Mouse (Mus musculus) CD8-positive naive resting alpha-beta T cell, adult 2 months (primary cell): ENCODE results near the gene Traf3.

Experiments
- DNase-seq, 2 experiments: peaks; one replicate each; pipeline ENCODE4 v3.0.0; 2022; ENCODE audit warnings: low read depth in 2 of 2, low spot score in 2 of 2

Traf3 gene

GRCm38 (mm10) chr12:111165831-111166591 lies at the start of gene Traf3:
Traf3 (plus strand) TSS chr12:111166370.
- DNase-seq: peak; percentile 57 to 59

DNA sequence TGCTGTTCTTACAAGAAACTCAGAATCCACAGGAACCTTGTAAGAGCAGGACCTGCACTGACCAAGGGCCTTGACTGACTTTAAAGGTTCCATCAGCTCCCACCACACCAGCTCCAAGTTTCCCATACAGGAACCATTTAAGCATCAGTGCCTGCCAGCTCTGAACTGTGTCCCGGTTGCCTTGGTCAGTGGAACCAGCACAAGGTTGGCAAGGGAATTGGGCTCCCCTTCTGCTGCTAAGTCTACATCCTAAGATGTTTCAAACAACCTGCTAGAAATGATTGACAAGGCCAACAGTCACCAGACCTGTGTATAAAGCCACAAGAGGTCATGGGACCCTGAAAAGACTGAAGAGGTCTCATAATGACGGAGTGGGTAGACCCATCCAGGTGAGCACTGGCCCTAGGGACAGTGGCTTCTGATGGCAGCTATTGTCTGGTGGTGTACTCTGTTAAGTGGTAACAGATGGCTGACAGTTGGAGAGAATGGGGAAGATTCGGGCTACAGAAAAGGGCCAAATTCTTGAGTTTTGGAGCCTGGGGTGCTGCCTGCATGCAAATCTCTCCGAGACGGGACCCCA lies 46.6 kb upstream of the Traf3 start:
- no peak for DNase-seq

DNA sequence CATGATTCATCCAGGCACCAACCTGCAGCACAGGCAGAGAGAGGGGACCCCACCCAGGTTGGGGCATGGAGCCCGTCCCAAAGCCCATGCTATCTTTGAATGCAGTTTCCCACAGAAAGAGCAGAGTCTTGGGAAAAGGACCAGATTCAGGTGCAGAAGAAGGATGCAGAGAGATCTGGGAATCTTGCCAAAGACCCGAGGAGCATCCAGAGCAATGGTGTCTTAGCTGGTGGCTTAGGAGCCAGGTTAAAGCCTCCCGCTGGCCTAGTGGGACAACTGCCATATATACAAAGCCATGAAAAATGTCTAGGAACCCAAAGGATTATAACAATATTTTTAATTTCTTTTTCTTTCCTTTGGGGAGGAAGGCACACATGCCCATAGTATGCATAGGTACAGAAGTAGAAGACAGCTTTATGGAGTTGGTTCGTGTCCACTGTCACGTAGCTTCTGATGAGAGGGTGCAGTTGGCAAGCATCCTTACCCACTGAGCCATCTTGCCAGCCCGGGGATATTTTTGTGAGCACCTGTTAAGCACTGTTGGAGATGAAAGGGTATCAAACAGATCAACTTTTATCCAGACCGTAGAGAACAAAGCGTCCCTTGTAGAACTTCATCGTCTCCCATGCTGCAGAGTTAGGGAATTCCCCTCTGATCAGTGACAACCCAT lies 45.1 kb upstream of the Traf3 start:
- no peak for DNase-seq

DNA sequence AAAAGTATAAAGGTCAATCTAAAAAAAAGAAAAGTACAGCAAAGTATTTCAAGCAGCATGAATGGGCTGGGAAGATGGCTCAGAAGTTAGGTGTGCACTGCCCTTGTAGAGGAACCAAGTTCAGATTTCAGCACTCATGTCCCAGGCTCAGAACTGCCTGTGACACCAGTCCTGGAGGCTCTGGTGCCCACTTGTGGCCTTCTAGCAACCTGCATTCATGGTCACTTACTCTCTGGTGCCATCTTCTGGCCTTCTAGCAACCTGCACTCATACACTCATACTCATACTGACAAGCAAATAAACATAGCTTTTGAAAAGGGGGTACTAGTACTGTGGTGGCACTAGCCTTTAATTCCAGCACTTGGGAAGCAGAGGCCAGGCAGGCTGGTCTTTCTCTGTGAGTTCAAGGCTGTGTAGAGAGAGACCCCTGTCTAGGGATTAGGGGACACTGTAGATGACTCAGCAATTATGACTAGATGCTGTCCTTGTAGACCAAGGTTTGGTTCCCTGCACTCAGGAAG lies 43.8 kb upstream of the Traf3 start:
- peak; percentile 17 to 38 for DNase-seq

DNA sequence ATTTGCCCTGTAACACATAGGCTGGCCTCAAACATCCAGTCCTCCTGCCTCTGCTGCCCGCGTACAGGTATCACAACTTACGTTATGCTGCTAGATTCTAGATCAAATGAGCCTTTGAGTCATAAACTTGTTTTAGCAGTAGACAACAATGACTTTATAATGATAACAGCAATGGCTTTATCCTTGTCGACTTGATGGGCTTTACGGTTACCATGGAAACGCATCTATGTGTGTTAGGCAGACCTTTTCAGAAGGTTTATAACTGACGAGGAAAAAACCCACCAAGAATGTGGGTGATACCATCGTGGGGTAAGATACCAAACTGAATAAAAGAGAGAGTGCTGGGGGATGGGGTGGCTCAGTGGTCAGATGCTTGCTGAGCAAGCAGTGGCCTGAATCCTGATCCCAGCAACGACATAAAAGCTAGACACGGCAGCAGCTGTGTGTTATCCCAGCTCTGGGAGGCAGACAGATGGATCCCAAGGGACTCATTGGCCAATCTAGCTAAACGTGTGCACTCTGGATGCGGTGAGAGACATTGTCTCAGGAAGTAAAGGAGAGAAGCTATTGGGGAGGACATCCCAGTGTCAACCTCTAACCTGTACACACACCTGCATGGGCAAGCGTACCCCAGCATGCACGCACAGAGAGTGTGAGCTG lies 41.4 kb upstream of the Traf3 start:
- DNase-seq: no peak

- no peak for DNase-seq
Observed at GRCm38 (mm10) chr12:111125666-111126065, 40.5 kb upstream of the Traf3 start.

DNA sequence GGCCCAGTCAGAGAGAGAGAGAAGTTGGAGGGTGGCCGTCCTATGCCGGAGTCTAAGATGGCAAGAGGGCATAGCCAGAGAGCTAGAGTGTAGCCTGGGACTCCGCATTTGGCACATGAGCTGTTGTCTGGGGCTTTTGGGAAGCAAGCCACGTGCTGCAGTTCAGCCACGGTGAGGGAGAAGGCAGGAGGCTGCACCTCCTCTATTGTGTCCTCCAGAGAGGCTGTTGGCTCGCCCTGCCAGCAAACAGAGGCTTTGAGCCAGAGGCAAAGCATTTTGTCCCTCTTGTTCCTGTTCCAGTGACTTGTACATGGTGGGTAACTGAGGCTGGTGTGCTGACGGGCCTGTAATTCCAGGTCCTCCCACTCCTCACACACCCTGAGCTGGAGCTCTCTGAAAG lies 32.0 kb upstream of the Traf3 start:
- no peak for DNase-seq

- DNase-seq: no peak
Observed at GRCm38 (mm10) chr12:111134791-111135733, 31.1 kb upstream of the Traf3 start.

- no peak for DNase-seq
Observed at GRCm38 (mm10) chr12:111135953-111136352, 30.2 kb upstream of the Traf3 start.

DNA sequence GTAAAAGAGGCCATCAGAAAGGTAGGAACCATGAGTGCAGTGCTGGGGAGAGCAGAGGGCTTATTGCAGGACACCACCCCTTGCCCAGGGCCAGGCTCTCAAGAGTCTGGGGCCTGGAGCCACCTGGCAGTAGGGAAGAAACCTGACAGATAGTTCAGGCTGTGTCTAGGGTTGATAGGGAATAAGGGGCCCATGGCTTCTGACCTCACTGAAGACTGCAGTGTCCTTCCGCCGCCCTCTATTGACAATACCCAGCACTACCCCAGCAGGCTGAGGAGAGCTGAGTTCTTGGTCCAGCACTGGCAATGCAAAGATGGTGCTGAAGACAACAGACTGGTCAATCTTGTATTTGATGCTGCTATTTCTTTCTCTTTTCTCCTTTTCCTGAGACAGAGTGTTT lies 29.1 kb upstream of the Traf3 start:
- no peak for DNase-seq

DNA sequence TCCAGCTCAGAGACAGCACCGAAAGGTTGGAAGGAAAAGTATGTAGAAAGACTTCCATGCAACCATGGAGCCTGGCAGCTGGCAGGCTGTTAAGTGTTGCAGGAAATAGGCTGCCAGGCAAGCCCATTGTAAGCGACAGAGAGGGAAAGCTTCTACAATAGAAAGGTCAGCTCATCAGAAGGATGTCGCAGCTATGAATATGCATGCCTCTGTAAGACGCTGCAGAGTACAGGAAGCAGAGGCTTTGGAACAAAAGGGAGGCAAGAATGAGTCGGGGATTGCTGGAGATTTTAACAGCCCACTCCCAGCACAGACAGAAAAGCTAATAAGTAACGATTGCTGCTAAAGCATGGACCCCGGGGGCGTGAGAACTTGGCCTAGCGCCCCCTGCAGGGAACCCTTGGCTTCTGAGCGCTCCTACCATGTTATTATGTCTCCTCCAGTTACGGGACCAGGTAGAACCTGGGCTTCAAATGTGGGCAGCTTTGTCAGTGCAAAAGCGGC lies 23.1 kb upstream of the Traf3 start:
- DNase-seq: no peak

DNA sequence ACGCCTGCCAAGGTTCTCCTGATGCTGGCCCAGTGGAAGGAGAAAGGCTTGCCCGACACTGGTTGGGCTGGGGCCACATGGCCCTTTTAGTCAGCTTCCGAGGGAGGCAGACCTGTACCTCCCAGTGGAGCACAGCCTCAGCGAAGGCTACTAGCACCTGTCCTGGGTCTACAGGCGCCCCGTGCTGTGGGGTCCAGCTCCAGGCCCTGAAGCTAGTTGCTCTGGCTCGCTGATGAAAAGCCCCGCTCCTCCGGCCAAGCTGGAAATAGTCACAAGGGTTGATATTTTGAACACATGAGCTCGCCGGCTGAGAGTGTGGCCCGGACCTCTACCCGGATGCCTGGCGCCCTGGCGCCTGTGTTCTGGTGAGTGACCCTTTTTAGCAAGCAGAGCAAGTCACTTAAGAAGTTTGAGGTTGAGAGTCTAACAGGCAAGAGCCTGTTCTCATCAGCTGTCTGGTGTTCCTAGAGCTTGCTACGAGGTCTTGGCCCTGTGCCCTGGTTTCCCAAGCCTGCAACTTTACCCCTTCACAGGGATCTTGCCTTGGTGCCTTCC lies 22.6 kb upstream of the Traf3 start:
- no peak for DNase-seq

GRCm38 (mm10) chr12:111144598-111144997 lies 21.6 kb upstream of the Traf3 start:
- DNase-seq: no peak

GRCm38 (mm10) chr12:111145269-111145668 lies 20.9 kb upstream of the Traf3 start:
- no peak for DNase-seq

DNA sequence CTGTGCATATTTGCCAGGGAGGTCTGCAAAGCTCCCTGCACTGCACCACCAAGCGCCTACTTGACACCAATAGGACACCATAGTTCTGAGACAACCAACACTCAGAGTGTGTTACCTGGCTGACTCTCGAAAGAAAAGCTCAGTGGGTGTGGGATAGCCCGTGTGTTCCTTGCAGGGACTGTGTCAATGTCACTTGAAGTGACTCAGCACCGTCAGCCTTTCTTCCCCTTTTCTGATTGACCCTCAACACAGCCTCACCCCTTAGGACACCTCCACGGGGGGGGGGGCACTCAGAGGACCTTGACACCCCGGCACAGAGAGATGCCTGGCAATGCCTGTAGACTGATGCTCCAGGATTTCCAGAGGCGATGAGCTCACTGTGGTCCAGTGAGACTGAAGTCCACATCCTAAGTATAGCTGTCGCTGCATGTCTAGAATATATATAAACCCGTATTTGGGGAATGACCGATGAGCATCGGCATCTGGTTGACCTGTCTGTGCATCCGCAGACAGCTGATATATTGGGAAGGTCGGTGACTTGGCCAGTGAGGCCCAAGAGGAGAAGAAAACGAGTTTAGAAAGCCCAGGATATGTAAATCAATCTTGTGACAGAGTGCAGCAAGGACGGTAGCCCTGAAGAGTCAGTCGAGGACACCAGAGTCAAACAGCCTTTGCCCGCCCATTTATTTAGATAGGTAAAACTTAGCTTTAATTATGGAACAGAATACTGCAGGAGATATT lies 16.5 kb upstream of the Traf3 start:
- DNase-seq: no peak

DNA sequence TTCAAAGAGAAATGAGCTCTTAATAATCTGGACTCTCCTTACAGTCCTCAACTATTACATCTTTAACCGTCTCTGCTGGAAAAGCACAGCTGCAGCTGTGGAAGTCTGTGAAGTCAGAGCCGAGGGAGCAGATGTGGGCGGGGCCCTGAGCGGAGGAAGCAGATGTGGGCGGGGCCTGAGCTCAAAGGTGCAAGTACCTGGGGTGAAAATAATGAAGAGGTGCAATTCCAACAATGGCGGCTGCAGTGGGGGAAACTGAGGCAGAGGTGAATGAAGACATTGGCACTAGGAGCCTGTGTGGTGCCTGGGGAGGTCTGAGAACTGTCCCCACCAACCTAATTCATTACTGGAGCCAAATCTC lies 16.0 kb upstream of the Traf3 start:
- DNase-seq: peak in 1 of 2 experiments; percentile 30

- DNase-seq: no peak
Observed at GRCm38 (mm10) chr12:111151422-111152156, 14.6 kb upstream of the Traf3 start.

- no peak for DNase-seq
Observed at GRCm38 (mm10) chr12:111152579-111152978, 13.6 kb upstream of the Traf3 start.
